Mouse (Mus musculus): ENCODE measurements around the gene 1810030O07Rik. TPM values are rescaled to one million over a fixed set of nuclear protein-coding genes. Genes with fewer than 3 reads are reported as not detected.
"Not testable (repeated sequence)": the region's sequence is repeated elsewhere in the genome, so short reads cannot be mapped to it uniquely, and the experiment has no call there.

The 1810030O07Rik gene
- polyA plus RNA-seq, 1 experiment = 15.0 TPM

DNA sequence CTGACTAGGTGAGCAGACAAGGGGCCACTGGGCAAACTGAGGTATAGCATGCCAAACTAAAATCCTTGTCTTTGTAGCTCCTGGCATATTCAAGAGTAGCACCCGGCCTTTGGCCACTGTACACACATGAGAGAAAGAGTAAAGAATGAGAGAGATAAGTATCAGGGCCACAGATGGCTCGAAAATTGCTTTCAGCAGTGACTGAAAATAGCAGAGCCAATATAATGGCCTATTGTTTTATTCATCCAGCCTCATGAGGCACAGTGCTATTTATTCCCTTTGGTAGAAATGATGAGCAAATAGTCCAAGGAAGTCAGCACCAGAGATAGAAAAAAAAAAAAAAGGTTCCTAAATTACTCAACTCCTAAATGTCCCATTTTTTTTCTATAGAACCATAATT lies 28.5 kb downstream of the 1810030O07Rik start:
- TF ChIP-seq CTCF (IDR thresholded peaks at IDR 0.05; ENCODE audit: insufficient read depth, low read length) = no peak
- no peak for TF ChIP-seq POLR2A (IDR thresholded peaks at IDR 0.05; ENCODE audit: borderline replicate concordance, extremely low read depth, low read depth, low read length)
- Histone ChIP-seq H3K4me3 (replicated peaks; ENCODE audit: extremely low read depth, low read depth, low read length) (no peak overlapping the region), H3K4me1 (ENCODE audit: control insufficient read depth, insufficient read depth, low read length) (no peaks in the 10 kb centered on the region)
- no peak for DNase-seq
- WGBS = 42% methylated on average over 2 of the region's 2 CpGs

DNA sequence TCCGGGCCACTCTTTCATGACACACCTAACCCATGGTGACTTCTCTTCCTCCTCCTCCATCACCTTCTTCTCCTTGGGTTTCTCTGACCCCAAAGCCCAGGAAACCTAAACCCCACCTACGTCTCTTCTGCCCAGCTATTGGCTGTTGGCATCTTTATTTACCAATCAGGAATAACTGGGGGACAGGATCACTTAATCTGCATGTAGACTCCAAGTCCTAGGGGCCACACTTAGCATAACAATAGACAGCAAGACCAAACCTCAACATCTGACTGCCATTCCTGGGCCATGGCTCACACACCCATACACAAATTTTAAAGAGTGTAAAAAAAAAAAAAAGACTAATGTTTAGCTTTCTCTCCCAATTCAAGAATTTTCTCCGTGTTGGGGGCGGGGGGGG lies 48.3 kb downstream of the 1810030O07Rik start:
- no peaks in the 10 kb centered on the region for H3K4me1 ChIP-seq (ENCODE audit: control insufficient read depth, insufficient read depth, low read length)
- WGBS = 76% methylated on average over 4 of the region's 4 CpGs
- H3K4me3 ChIP-seq (replicated peaks; ENCODE audit: extremely low read depth, low read depth, low read length) = no peak overlapping the region
- no peak for TF ChIP-seq CTCF (IDR thresholded peaks at IDR 0.05; ENCODE audit: insufficient read depth, low read length)
- no peak for TF ChIP-seq POLR2A (IDR thresholded peaks at IDR 0.05; ENCODE audit: borderline replicate concordance, extremely low read depth, low read depth, low read length)
- no peak for DNase-seq

DNA sequence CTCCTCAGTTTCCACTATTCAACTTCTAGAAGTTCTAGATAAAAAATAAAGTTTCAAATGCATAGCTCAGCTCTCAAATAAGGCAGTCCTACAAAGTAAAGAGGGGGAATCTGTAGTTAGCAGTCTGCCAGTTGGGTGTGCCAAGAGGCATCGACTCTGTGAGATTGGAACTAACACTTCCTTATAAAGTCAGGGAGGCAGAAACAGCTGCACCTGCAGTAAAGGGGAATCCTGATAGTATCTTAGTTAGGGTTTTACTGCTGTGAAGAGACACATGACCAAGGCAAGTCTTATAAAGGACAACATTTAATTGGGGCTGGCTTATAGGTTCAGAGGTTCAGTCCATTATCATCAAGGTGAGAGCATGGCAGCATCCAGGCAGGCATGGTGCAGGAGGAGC lies 61.1 kb downstream of the 1810030O07Rik start:
- DNase-seq; H3K4me1 ChIP-seq (ENCODE audit: control insufficient read depth, insufficient read depth, low read length); H3K4me3 ChIP-seq (replicated peaks; ENCODE audit: extremely low read depth, low read depth, low read length): not testable (repeated sequence)
- 74% methylated on average over 1 of the region's 1 CpGs for WGBS

DNA sequence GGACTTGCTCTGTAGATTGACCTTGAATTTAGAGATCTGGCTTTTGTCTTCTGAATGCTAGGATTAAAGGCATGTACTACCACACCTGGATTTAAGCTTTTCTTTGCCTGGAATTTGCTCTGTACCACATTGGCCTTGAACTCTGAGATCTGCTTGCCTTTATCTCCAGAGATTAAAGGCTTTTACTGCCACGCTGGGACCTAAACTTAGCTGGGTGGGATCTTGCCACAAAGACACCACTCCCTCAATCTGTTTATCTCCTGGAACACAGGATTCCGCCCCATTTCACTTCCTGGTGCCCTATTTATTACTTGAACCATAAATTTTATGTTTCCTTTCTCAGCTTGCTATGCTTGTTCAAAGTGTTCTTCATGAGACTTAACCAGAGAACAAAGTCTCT lies 62.3 kb downstream of the 1810030O07Rik start:
- TF ChIP-seq CTCF (IDR thresholded peaks at IDR 0.05; ENCODE audit: insufficient read depth, low read length) (no peak), POLR2A (IDR thresholded peaks at IDR 0.05; ENCODE audit: borderline replicate concordance, extremely low read depth, low read depth, low read length) (no peak)
- DNase-seq = no peak
- 50% methylated on average over 2 of the region's 2 CpGs for WGBS
- no peaks in the 10 kb centered on the region; the same call in 1 of the 2 replicates for H3K4me1 ChIP-seq (ENCODE audit: control insufficient read depth, insufficient read depth, low read length)
- no peak overlapping the region for H3K4me3 ChIP-seq (replicated peaks; ENCODE audit: extremely low read depth, low read depth, low read length)

DNA sequence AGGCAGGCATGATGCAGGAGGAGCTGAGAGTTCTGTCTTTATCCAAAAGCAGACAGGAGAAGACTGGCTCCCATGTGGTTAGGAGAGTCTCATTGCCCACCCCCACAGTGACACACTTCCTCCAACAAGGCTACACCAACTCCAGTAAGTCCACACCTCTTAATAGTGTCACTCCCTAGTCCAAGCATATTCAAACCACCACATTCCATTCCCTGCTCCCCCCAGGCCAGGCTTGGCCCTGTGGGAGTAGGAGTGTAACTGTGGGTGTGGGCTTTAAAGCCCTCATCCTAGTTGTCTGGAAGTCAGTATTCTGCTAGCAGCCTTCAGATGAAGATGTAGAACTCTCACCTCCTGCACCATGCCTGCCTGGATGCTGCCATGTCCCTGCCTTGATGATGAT lies 62.9 kb downstream of the 1810030O07Rik start:
- not testable (repeated sequence) for H3K4me3 ChIP-seq (replicated peaks; ENCODE audit: extremely low read depth, low read depth, low read length); DNase-seq; H3K4me1 ChIP-seq (ENCODE audit: control insufficient read depth, insufficient read depth, low read length)

Other genes with a start within 250 kb of the 1810030O07Rik start
- 12.4 and 21.5 TPM in 2 replicates for gene Atp6ap2, start 85.9 kb downstream of the 1810030O07Rik start, polyA plus RNA-seq (2012; rRNA removed)
- gene Med14, start 88.4 kb upstream of the 1810030O07Rik start, polyA plus RNA-seq (2012; rRNA removed) = 10.4 and 12.4 TPM in 2 replicates

Measured in lung, adult 2 months (tissue).